Mouse (Mus musculus): Measurements from ENCODE around the gene Ttc23.

GRCm38 (mm10) chr7:67608348-67609024, 38.7 kb upstream of the Ttc23 start:
- no peak for TF ChIP-seq CTCF (IDR thresholded peaks at IDR 0.05; ENCODE audit: low read depth, low read length)
- no peak for TF ChIP-seq POLR2A (IDR thresholded peaks at IDR 0.05; ENCODE audit: extremely low read depth, insufficient read depth, low read length)

All from liver, adult 2 months (tissue).